33 mouse cellular contexts compared by ENCODE assay signal in genomic region chr10:83781854-83782253, GRCm38 (mm10). TPM values are rescaled to one million over a fixed set of nuclear protein-coding genes. Genes with fewer than 3 reads are reported as not detected.
"Had no signal": no experiment of that assay in that cellular context is flagged by ENCODE, and none has a peak within 500 bp of the region (broad histone marks: within the 10 kb centered on the region; RNA-seq: fewer than 3 reads in every experiment).

No protein-coding gene starts in this region.

- H3K27ac ChIP-seq: limb, embryonic 10.5 days; limb, embryonic 12.5 days; limb, embryonic 13.5 days; limb, embryonic 15.5 days; liver, embryonic 12.5 days; liver, embryonic 13.5 days; liver, embryonic 14.5 days; liver, embryonic 15.5 days; lung, embryonic 15.5 days; macrophage; midbrain, embryonic 10.5 days; midbrain, embryonic 12.5 days; midbrain, embryonic 13.5 days; midbrain, embryonic 15.5 days; neural tube, embryonic 12.5 days had no signal

- H3K4me1 ChIP-seq: liver, embryonic 12.5 days; liver, embryonic 13.5 days; liver, embryonic 15.5 days; megakaryocyte, embryonic 14.5 days; midbrain, embryonic 10.5 days; midbrain, embryonic 12.5 days; midbrain, embryonic 13.5 days; midbrain, embryonic 15.5 days; neural tube, embryonic 12.5 days had no signal

- H3K9ac ChIP-seq: limb, embryonic 12.5 days; limb, embryonic 13.5 days; limb, embryonic 15.5 days; liver, embryonic 12.5 days; liver, embryonic 13.5 days; liver, embryonic 14.5 days; liver, embryonic 15.5 days; liver, postnatal 0 days; lung, embryonic 14.5 days; lung, embryonic 15.5 days; midbrain, embryonic 12.5 days; midbrain, embryonic 13.5 days; midbrain, embryonic 15.5 days; neural tube, embryonic 12.5 days had no signal

- H3K9me3 ChIP-seq: limb, embryonic 10.5 days; limb, embryonic 13.5 days; limb, embryonic 15.5 days; liver, embryonic 15.5 days; lung, embryonic 15.5 days; midbrain, embryonic 13.5 days; midbrain, embryonic 15.5 days; neural tube, embryonic 12.5 days had no signal

- H3K27me3 ChIP-seq: limb, embryonic 12.5 days; limb, embryonic 13.5 days; limb, embryonic 15.5 days; liver, embryonic 12.5 days; liver, embryonic 13.5 days; liver, embryonic 15.5 days; lung, embryonic 15.5 days; midbrain, embryonic 12.5 days; midbrain, embryonic 13.5 days; midbrain, embryonic 15.5 days; neural tube, embryonic 12.5 days had no signal

- H3K4me3 ChIP-seq: limb, embryonic 10.5 days; limb, embryonic 12.5 days; limb, embryonic 13.5 days; limb, embryonic 15.5 days; liver, embryonic 12.5 days; liver, embryonic 13.5 days; liver, embryonic 15.5 days; lung, embryonic 15.5 days; megakaryocyte, embryonic 14.5 days; midbrain, embryonic 10.5 days; midbrain, embryonic 12.5 days; midbrain, embryonic 13.5 days; midbrain, embryonic 15.5 days; myocyte; neural tube, embryonic 12.5 days had no signal

- DNase-seq: left cerebral cortex, postnatal 4 days; liver; liver, embryonic 13.5 days; liver, postnatal 0 days; lung, adult 18-20 months; lung, adult 2 months; lung, embryonic 14.5 days; lung, postnatal 10 days; lung, postnatal 14 days; lung, postnatal 36 days; lung, postnatal 4 days; midbrain, embryonic 14.5 days had no signal

- H3K4me2 ChIP-seq: limb, embryonic 12.5 days; limb, embryonic 13.5 days; limb, embryonic 15.5 days; liver, embryonic 11.5 days; liver, embryonic 12.5 days; liver, embryonic 13.5 days; liver, embryonic 15.5 days; lung, embryonic 14.5 days; lung, embryonic 15.5 days; midbrain, embryonic 12.5 days; midbrain, embryonic 13.5 days; midbrain, embryonic 15.5 days; neural tube, embryonic 12.5 days had no signal

- ATAC-seq: liver, embryonic 12.5 days; liver, postnatal 0 days; lung, postnatal 0 days; midbrain, embryonic 13.5 days; midbrain, embryonic 15.5 days had no signal

- H3K36me3 ChIP-seq: limb, embryonic 10.5 days; limb, embryonic 12.5 days; limb, embryonic 13.5 days; limb, embryonic 15.5 days; liver, embryonic 12.5 days; liver, embryonic 13.5 days; liver, embryonic 15.5 days; lung, embryonic 15.5 days; midbrain, embryonic 10.5 days; midbrain, embryonic 12.5 days; midbrain, embryonic 13.5 days; midbrain, embryonic 15.5 days; neural tube, embryonic 12.5 days had no signal

RNA-seq across cellular contexts. Expression of gene 1500009L16Rik, which starts 59.2 kb away (rescaled TPM):
- total RNA-seq: liver, adult 2 months; megakaryocyte-erythroid progenitor cell, adult 5-6 weeks; monocyte, adult 5-6 weeks had no signal
- polyA plus RNA-seq: liver, adult 2 months; macrophage; myocyte had no signal
